ENCODE assay signal across 8 mouse cellular contexts in the genomic region with DNA sequence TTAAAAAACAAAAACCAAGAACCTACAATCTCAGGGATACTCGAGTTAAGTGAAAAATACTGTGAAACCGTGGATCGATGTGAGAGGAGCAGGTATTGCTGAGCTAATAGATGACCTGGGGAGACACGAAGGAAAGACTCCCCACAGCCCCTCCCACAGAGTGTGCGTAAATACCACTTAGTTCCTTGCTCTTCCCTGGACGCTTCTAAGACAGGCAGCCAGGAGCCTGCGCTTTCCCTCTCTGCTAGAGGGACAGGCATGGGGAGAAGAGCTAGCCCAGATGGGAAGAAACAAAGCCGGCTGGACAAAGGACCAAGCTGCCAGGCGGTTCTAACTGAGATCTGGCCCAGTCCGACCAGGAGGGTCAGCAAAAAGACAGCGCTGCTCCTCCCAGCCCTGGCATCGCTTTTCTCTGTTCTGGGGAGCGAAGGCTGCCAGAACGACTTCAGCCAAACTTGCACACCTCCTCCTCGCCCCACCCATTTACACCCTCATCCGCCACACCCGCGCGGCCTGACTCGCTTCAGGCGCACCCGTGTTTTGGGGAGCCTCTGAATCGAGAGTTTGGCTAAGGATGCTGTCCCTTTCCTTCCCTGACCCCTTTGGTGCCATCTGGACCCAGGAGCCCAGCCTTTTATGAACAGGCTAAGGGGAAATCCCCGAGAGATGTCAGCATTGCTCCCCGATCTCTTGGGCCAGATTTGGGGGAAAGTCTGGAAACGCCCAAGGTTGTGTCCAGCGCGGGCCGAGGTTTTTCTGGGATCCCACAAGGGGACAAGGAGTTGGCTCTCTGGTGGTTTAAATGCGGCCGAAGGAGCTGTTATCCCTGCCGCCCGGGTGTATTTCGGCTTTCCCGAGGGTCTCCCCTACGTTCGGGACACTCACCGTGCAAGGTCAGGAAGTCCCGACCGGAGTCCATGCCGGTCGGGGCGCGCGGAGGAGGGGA. TPM values are rescaled to one million over a fixed set of nuclear protein-coding genes. Genes with fewer than 3 reads are reported as not detected.
DNase-seq lines count a peak whose midpoint lies in the region; ATAC-seq and TF ChIP-seq lines count a peak whose summit lies in the region.

No protein-coding gene starts in this region.

- TF ChIP-seq POLR2A in lung, adult 2 months (IDR thresholded peaks at IDR 0.05; ENCODE audit: borderline replicate concordance, extremely low read depth, low read depth, low read length): no peak; the same call in 1 of the 2 replicates
- TF ChIP-seq POLR2A in small intestine, adult 2 months (IDR thresholded peaks at IDR 0.05; ENCODE audit: low read depth, low read length): no peak

- peak in 1 of 2 experiments; percentile 65 for DNase-seq in left cerebral cortex, adult 2 months (ENCODE audit: extremely low spot score in 1 of 2, low spot score in 2 of 2)
- no peak for DNase-seq in left cerebral cortex, postnatal 14 days (ENCODE audit: low spot score in 2 of 2)
- DNase-seq in adrenal gland, postnatal 36 days: peak; percentile 53 to 65
- peak; percentile 47 for DNase-seq in lung, adult 2 months
- no peak for DNase-seq in layer of hippocampus, postnatal 25 days (ENCODE audit: extremely low spot score in 1 of 2, low spot score in 1 of 2)

- H3K4me2 ChIP-seq in forebrain, embryonic 16.5 days (ENCODE audit: low read length): peak overlapping the region; percentile 70
- peak overlapping the region; percentile 87 for H3K4me2 ChIP-seq in hindbrain, embryonic 15.5 days

- peaks cover 29% of the 10 kb centered on the region for H3K4me1 ChIP-seq in forebrain, embryonic 16.5 days (replicated peaks; ENCODE audit: control insufficient read depth, insufficient read depth, low read length)
- peaks cover 52% of the 10 kb centered on the region for H3K4me1 ChIP-seq in hindbrain, embryonic 15.5 days (replicated peaks)
- H3K4me1 ChIP-seq in lung, adult 2 months (ENCODE audit: control insufficient read depth, insufficient read depth, low read length): 0 out of 2 replicates have a peak, but pooled peaks cover 2% of the 10 kb centered on the region
- peaks cover 7% of the 10 kb centered on the region for H3K4me1 ChIP-seq in small intestine, adult 2 months (ENCODE audit: control insufficient read depth, insufficient read depth, insufficient read length, low read length)

- H3K27ac ChIP-seq in left cerebral cortex, adult 2 months: peak overlapping the region; percentile 86
- H3K27ac ChIP-seq in forebrain, embryonic 16.5 days (ENCODE audit: low read length): no peak overlapping the region
- H3K27ac ChIP-seq in hindbrain, embryonic 15.5 days (replicated peaks): peak overlapping the region; percentile 74; the same call in 1 of the 2 replicates
- H3K27ac ChIP-seq in small intestine, adult 2 months (ENCODE audit: insufficient read depth, low read depth, low read length): no peak overlapping the region

- TF ChIP-seq CTCF in left cerebral cortex, adult 2 months (IDR thresholded peaks at IDR 0.05): no peak
- no peak for TF ChIP-seq CTCF in lung, adult 2 months (IDR thresholded peaks at IDR 0.05; ENCODE audit: insufficient read depth, low read length)
- TF ChIP-seq CTCF in small intestine, adult 2 months (IDR thresholded peaks at IDR 0.05; ENCODE audit: extremely low read depth, insufficient read length, insufficient replicate concordance, low read depth, low read length): no peak

- ATAC-seq in forebrain, embryonic 16.5 days: no peak
- ATAC-seq in hindbrain, embryonic 15.5 days (ENCODE audit: low FRiP score, low read depth): no peak

- H3K36me3 ChIP-seq in forebrain, embryonic 16.5 days (ENCODE audit: control insufficient read depth, insufficient read depth): no peaks in the 10 kb centered on the region
- H3K36me3 ChIP-seq in hindbrain, embryonic 15.5 days: no peaks in the 10 kb centered on the region
- H3K36me3 ChIP-seq in small intestine, adult 2 months (ENCODE audit: control insufficient read depth, insufficient read depth, low read length): no peaks in the 10 kb centered on the region

- intact Hi-C loops in left cerebral cortex, adult 2 months (cut with DNase I): no loop called here
- intact Hi-C loops in left cerebral cortex, postnatal 14 days (cut with DNase I): no loop called here

- peak overlapping the region; percentile 43 for H3K9ac ChIP-seq in forebrain, embryonic 16.5 days (replicated peaks; ENCODE audit: low read depth, low read length)
- H3K9ac ChIP-seq in hindbrain, embryonic 15.5 days: peak overlapping the region; percentile 61

- H3K27me3 ChIP-seq in forebrain, embryonic 16.5 days (replicated peaks; ENCODE audit: control insufficient read depth, insufficient read depth, low read length): peaks cover 12% of the 10 kb centered on the region
- peaks cover 6% of the 10 kb centered on the region; the same call in 1 of the 2 replicates for H3K27me3 ChIP-seq in hindbrain, embryonic 15.5 days
- H3K27me3 ChIP-seq in small intestine, adult 2 months (ENCODE audit: control insufficient read depth, insufficient read depth, low read length): peaks cover 17% of the 10 kb centered on the region

- H3K4me3 ChIP-seq in left cerebral cortex, adult 2 months: peak overlapping the region; percentile 76
- H3K4me3 ChIP-seq in forebrain, embryonic 16.5 days (replicated peaks; ENCODE audit: low read length): peak overlapping the region; percentile 52
- H3K4me3 ChIP-seq in hindbrain, embryonic 15.5 days: peak overlapping the region; percentile 64
- H3K4me3 ChIP-seq in lung, adult 2 months (replicated peaks; ENCODE audit: extremely low read depth, low read depth, low read length): peak overlapping the region; percentile 68
- peak overlapping the region; percentile 61 for H3K4me3 ChIP-seq in small intestine, adult 2 months (ENCODE audit: low read depth, low read length)

- WGBS in forebrain, embryonic 16.5 days: 3% methylated on average over 40 of the region's 45 CpGs
- WGBS in hindbrain, embryonic 15.5 days: 3% methylated on average over 45 of the region's 45 CpGs
- 4% methylated on average over 45 of the region's 45 CpGs for WGBS in lung, adult 2 months
- 3% methylated on average over 45 of the region's 45 CpGs for WGBS in small intestine, adult 2 months

- no peaks in the 10 kb centered on the region for H3K9me3 ChIP-seq in forebrain, embryonic 16.5 days (ENCODE audit: control insufficient read depth, low read length)
- no peaks in the 10 kb centered on the region for H3K9me3 ChIP-seq in hindbrain, embryonic 15.5 days

RNA-seq across cellular contexts. Expression of a gene that starts 0.6 kb away (rescaled TPM):
- 10 to 100 TPM; 15.2 to 16.2 TPM for total RNA-seq in left cerebral cortex, adult 2 months (2021)
- total RNA-seq in left cerebral cortex, postnatal 14 days (2021): 10 to 100 TPM; 11.5 to 12.1 TPM
- 1 to 10 TPM; 8.0 to 9.6 TPM for total RNA-seq in adrenal gland, postnatal 36 days (2021)
- 12.9 and 13.0 TPM in 2 replicates for polyA plus RNA-seq in forebrain, embryonic 16.5 days (2015; fragmentation: Nextera tagmentation; extraction: Ambion mirVana)
- polyA plus RNA-seq in hindbrain, embryonic 15.5 days (2015; fragmentation: Nextera tagmentation; extraction: Ambion mirVana): 20.1 and 20.3 TPM in 2 replicates
- 19.8 and 37.3 TPM in 2 replicates for polyA plus RNA-seq in lung, adult 2 months (2012; rRNA removed)
- polyA plus RNA-seq in small intestine, adult 2 months (2012; rRNA removed): 12.0 and 55.3 TPM in 2 replicates
- total RNA-seq in layer of hippocampus, postnatal 25 days (2021): 10 to 100 TPM in 1 of 2 experiments, 1 to 10 TPM in 1; 7.8 to 11.4 TPM

RNA-seq across cellular contexts. Expression of a gene that starts 9.5 kb away (rescaled TPM):
- 1 to 10 TPM; 2.8 to 3.8 TPM for total RNA-seq in left cerebral cortex, adult 2 months (2021)
- total RNA-seq in left cerebral cortex, postnatal 14 days (2021): 1 to 10 TPM; 1.8 to 3.1 TPM
- total RNA-seq in adrenal gland, postnatal 36 days (2021): 1 to 10 TPM; 1.7 to 2.3 TPM
- 0.47 and 0.57 TPM in 2 replicates for polyA plus RNA-seq in forebrain, embryonic 16.5 days (2015; fragmentation: Nextera tagmentation; extraction: Ambion mirVana)
- polyA plus RNA-seq in hindbrain, embryonic 15.5 days (2015; fragmentation: Nextera tagmentation; extraction: Ambion mirVana): 1.3 and 1.4 TPM in 2 replicates
- polyA plus RNA-seq in lung, adult 2 months (2012; rRNA removed): 5.1 and 5.5 TPM in 2 replicates
- 0.16 and 0.20 TPM in 2 replicates for polyA plus RNA-seq in small intestine, adult 2 months (2012; rRNA removed)
- 1 to 10 TPM; 2.1 to 2.4 TPM for total RNA-seq in layer of hippocampus, postnatal 25 days (2021)

RNA-seq across cellular contexts. Expression of a gene that starts 40.2 kb away (rescaled TPM):
- 1 to 10 TPM; 8.3 to 8.9 TPM for total RNA-seq in left cerebral cortex, adult 2 months (2021)
- total RNA-seq in left cerebral cortex, postnatal 14 days (2021): 1 to 10 TPM; 3.2 to 4.5 TPM
- 1 to 10 TPM in 1 of 2 experiments, under 1 TPM in 1; 0.66 to 1.4 TPM for total RNA-seq in adrenal gland, postnatal 36 days (2021)
- 1.5 and 2.8 TPM in 2 replicates for polyA plus RNA-seq in forebrain, embryonic 16.5 days (2015; fragmentation: Nextera tagmentation; extraction: Ambion mirVana)
- polyA plus RNA-seq in hindbrain, embryonic 15.5 days (2015; fragmentation: Nextera tagmentation; extraction: Ambion mirVana): 3.3 and 3.6 TPM in 2 replicates
- 15.4 and 20.2 TPM in 2 replicates for polyA plus RNA-seq in lung, adult 2 months (2012; rRNA removed)
- polyA plus RNA-seq in small intestine, adult 2 months (2012; rRNA removed): 4.3 and 27.0 TPM in 2 replicates
- total RNA-seq in layer of hippocampus, postnatal 25 days (2021): 1 to 10 TPM; 1.0 to 1.1 TPM

Comparison
In these comparisons a context has a peak if more than half of its experiments do, and no peak if none do; other contexts are left out.
1. DNase-seq: peak in adrenal gland, postnatal 36 days (2 of 2) and lung, adult 2 months (single experiment); none in left cerebral cortex, postnatal 14 days (0 of 2) and layer of hippocampus, postnatal 25 days (0 of 2).
2. H3K27ac ChIP-seq: peak in left cerebral cortex, adult 2 months (single experiment) and hindbrain, embryonic 15.5 days (single experiment); none in forebrain, embryonic 16.5 days (single experiment) and small intestine, adult 2 months (single experiment).
3. Peak in every context shown above with its lines, with median percentiles within 50 percentile points of each other: H3K4me3 ChIP-seq.